Mouse (Mus musculus) gastrocnemius, postnatal 4 days (tissue): ENCODE results near the gene Vps8. TPM values are rescaled to one million over a fixed set of nuclear protein-coding genes. Genes with fewer than 3 reads are reported as not detected.

Source experiments
- DNase-seq, 2 experiments: peaks; one replicate each; pipeline ENCODE4 v3.0.0; 2021 to 2022; ENCODE audit warnings: low spot score in 2 of 2, mixed read lengths in 2 of 2
- total RNA-seq, 2 experiments: library from RNA; stranded (reverse); gene quantifications; 2 replicates each; pipeline ENCODE4 v1.2.3; 2021

Vps8 gene
- total RNA-seq, 2 experiments from 2014 or later = 14.2 to 17.3 TPM

DNA sequence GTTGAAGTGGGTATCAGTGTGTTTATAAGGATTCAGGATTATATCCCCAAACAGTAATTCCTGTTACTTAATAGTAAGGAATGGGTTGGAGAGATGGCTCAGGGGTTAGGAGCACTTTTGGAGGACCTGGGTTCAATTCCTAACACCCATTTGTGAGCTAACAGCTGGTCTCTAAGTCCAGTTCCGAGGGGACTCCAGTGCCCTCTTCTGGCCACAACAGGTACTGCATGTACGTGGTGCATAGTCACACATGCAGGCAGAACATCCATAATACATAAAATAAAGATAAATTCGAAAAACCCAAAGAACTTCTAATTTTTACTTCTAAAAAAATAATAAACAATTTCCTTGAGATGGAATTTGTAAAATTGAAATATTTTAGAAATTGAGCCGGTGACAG lies 47.5 kb downstream of the Vps8 start:
- no peak for DNase-seq

DNA sequence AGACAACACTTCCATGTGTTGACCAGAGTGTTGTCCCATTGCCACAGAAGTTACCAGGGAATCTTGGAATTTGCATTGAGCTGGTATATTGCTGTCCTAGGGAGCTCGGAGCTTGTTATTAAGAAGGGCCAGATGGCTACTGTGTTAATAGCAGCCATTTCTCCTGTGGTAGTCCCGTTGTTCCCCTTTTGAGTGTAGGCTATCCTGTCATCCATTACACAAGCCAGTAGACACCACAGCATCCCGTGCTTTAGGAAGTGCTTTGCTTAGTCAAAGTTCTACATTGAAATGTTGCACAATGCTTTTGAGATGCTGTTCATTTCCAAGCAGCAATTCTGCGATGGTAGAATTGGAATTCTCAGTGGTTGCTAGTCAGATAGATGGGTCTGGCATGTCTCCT lies 54.2 kb downstream of the Vps8 start:
- DNase-seq = no peak

DNA sequence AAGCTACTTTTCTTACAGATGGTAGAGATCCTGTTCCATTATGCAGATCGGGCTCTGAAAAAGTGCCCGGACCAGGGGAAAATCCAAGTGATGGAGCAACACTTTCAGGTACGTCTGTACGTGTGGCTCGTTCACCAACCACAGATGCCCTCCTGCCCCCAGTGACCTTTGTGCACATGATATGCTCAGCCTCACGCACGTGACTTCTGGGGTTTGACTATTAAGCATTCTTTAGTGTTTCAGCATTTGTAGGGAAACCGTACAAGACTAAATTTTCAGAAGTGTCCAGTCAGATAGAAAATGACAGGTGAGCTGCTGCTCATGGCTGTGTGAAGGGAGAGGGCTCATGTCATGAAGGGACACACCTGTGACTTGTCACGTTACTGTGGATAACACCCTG lies 55.5 kb downstream of the Vps8 start:
- no peak for DNase-seq

DNA sequence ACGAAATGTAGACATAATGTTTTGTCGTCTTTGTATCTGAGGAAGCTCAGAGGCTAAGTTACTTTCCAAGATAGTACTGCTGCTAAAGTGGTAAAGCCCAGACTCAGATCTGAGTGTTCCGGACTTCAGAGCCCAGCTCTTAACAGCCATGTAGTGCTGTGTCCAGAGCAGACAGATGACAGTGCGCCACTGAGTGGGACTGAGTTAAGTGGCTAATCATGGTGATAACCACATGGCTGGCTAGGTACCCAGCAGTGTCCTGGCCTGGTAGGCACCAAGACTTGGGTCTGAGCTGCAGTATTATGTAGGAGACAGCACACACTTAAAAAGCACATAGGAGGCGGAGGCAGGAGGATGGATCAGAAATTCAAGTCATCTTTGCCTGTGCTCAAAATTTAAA lies 60.9 kb downstream of the Vps8 start:
- no peak for DNase-seq

DNA sequence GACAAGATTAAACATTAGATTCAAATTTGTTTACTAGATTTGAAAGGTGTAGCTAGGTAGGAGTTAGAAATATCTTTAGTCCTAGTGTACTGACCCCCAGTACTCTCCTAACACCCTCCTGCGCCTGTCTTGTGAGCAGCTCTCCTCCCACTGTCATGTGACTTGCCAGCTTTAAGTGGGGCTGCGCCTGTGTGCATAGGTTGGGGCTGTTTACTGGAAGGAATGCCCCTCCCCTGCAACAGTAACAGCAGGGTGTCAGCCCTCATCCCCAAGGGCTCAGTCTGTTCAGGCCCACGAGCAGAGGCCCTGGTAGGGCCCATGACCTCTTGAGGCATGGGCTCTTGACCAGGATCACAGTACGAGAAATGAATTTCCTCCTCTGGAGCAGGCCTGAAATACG lies 62.8 kb downstream of the Vps8 start:
- DNase-seq = no peak

DNA sequence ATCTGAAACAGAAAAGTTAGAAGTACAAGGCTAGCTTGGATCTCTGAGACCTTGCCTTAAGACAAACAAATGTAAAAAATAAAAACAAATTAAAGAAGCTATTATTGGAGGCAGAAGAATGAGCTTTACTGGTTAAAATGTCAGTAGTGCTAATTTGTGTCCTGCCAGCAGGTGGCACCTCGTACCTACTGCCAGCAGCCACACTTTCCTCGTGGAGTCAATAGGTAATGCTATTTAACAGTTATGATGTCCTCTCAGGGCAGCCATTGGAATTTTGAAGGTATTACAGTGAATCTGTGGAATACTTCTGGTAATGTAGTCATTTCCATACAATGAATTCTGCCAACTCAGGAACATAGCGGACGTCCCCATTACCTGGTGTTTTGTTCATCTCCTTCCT lies 65.5 kb downstream of the Vps8 start:
- DNase-seq = peak in 1 of 2 experiments; percentile 44

DNA sequence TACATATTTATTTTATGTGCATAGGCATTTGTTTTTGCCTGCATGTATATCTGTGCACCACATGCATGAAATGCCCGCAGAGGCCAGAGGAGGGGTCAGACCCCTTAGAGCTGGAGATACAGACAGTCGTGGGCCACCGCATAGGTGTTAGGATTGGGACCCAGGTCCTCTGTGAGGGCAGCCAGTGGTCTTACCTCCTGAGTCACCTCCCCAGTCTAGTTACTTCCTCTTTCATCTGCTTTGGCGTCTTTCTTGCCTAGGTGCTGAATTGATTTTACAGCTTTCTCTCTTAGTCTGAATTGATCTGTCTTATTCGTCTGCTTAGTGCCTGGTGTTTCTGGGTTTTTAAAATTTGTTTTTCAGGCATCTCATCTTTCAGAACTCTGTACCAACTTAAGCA lies 69.4 kb downstream of the Vps8 start:
- DNase-seq = no peak

DNA sequence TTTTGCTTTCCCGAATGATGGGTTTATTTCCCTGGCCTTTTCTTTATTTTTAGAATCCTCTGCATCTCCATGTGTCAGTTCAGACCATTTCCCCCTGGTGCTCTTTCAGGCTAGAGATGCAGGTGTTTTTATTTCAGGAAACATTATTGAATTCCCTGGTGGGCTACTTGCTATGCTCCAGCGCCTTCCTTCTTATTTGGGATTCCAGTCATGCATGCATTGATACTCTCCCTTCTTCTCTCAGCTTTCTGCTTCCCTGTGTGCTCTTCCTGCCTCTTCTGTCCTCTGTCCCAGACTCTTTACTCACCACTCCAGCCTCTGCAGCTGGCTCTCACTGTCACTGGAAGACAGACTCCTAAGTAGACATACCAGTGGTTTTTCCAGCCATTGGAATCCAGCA lies 70.0 kb downstream of the Vps8 start:
- no peak for DNase-seq

DNA sequence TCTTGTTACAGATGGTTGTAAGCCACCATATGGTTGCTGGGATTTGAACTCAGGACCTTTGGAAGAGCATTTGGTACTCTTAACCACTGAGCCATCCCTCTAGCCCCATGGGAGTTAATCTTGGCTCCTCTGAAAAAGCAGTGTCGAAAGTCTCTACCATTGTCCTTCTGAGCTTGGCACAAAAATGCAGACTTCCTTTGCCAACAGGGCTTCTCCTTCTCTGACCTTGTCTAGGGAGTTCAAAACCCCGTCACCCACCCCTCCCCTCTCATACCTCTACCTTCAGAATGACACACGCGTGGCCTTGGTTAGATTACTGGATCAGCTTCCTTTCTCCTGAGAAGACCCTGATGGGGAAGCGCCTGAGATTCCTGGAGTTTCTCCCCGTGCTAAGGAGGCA lies 71.8 kb downstream of the Vps8 start:
- DNase-seq = no peak

DNA sequence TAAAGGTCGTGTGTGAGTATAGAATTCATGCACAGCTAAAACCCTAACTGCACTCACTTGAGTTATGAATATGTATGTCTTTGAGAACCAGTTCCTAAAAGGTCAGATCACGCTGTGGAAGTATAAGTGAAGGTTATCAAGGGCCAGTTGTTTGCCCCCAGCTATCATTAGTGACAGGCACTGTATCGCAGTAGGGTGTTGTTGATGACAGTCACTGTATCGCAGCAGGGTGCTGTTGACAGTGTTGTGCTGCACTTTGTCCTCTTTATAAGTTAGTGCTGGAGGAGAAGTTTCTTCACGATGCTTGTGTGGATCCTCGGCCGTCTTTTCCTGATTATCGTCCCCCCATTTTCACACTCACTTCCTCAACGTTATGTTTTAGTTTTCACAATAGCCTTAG lies 73.9 kb downstream of the Vps8 start:
- DNase-seq = no peak

DNA sequence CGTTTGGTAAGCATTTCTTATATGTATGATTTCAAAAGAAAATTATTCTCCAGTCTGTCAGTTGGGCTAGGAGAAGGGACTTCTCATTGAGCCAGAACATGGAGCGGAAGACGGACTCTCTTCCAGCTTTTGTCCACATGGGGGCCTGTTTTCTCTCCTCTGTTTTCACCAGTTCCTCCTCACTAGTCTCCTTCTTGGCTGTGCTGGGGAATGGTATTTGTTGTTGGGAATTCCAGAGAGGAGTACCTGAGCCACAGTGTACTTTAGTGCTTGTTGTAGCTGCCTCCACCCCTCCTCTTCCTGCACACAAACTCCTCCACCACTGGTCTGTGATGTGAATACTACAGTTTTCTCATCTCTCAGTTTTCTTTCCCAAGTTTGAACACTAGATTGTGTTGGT lies 74.7 kb downstream of the Vps8 start:
- DNase-seq = no peak

DNA sequence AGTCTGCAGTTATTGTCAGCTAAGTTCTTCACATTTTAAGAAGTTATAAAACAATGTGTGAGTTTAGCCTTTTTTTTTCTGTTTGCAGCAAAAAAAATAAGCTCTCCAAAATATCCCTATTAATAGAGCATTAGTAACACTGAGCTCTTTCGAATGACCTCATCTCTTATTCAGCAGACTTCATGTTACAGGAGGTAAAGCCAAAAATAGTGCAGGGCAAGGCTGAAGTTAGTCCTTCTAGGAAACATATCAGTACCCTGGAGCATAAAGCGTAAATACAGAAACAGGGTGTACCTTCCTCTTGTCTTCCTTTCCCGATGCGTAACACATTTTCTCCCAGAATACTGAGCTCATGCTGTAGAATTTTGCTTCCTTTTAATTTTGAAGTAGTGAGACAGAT lies 76.1 kb downstream of the Vps8 start:
- no peak for DNase-seq

DNA sequence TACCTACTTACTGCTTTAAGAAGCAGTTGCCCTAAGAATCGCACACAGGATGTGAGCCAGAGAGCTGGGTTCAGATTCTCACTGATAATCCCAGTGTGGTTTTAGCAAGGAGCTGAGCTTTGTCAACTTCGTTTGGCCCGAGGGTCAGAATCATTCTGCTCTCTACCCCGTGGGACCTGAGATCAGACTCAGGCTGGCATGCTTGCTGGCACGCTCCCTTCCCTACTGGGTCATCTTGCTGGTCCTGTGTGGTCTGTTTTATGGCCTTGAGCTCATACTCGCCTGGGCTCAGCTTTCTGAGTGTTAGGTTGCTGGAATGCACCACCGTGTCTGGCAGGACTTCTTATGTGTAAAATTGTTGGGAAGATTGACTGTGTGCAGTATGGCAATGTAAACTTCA lies 76.7 kb downstream of the Vps8 start:
- DNase-seq = peak in 1 of 2 experiments; percentile 13

DNA sequence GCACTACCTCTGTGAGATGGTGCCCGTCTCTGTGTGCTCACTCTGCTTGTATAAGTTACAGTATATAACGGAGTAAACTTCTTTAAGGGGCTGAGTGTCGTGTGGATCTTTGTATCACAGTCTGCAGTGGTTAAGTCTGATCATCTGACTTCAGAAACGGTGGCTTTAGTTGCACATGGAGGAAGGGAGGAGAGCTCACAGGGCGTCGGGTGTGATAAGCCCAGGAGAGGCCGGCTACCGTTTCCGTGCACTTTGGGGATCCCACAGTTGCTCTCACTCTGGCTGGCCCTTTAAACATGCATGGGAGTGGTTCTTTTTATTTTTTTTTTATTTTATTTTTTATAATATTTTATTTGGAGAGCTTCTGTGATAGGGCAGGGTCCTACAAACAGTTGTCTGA lies 95.9 kb downstream of the Vps8 start:
- no peak for DNase-seq

DNA sequence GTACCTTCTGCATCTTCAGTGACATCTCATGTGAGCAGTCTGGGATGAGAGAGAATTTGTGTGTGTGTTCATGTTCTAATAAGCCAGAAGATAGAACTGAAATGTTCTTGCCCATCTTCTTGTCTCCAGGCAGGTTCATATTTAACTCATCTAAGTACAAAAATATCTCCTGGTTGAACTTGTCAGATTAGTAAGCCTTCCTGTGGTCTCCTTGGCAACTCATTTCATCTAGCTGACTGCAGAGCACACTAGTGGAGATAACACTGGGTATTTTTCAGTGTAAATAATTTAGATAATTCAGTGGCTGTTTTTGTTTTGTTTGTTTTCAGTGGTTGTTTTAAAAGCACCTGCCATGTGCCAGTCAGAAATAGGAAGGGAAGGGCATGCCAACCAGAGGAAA lies 96.9 kb downstream of the Vps8 start:
- no peak for DNase-seq

DNA sequence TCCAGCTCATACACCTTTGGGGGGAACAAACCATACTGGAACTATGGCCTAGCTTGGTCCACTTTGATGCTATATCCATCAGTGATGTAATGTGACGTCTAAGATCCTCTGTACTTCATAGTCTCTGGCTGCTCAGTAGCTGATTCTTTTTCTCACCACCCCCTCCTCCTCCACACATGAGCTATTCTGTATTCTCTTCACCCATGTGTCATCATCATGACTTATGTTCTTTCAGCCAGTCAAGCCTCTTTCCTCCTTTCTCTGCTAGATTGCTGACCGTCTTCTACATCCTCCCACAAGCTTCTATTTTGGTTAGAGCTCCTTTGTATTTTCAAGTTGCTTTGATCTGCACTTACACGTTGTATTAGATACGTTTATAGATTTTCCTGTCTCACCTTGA lies 100.8 kb downstream of the Vps8 start:
- no peak for DNase-seq

DNA sequence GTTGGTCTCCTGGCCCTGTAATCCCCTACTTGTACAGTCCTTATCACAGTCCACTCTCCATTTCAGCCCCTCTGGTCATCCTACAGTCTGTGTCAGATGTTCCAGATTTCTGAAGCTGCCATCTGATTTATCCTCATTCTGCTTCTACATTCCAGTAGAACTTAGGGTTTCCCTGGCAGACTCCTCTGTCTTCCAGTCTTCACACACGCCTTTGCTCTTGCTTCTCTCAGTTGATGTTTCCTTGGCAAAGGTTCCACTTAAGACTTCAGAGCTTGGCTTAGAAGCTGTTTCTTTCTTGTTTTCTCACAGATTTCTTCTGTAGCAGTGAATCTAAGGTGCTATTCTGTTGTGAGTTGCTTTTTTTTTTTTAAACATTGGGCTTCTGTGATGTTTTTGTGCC lies 102.5 kb downstream of the Vps8 start:
- DNase-seq = no peak

DNA sequence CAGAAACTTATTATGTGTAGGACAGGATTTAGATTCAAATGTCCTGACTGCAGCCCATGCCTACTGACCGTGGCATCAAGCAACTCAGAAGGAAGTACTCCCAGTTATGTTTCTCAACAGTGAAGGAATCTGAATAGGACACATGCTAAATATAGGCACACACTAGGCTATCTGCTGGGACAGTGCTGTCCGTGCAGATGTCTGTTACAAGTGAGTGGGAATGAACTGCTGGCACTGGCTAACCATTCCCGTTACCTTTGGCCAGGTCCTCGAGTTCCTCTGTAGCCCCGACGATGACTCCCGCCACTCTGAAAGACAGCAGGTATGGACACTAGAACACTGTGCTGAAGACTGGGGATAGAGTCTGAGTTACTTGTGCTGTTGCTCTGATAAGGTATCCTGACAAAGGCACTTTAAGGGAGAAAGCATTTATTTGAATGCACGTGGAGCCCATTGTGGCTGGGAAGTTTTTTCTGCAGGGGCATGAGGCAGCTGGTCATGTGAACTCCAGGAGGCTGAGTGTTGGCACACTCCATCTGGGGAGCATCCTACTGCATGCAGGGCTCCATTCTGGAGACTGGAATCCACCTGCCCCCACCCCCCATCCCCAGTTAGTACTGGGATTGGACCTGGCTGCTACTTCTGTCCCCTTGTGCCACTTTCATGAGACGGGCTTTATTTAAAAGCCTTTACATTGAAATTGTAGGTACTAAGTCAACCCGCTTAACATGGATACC lies 104.5 kb downstream of the Vps8 start:
- no peak for DNase-seq

DNA sequence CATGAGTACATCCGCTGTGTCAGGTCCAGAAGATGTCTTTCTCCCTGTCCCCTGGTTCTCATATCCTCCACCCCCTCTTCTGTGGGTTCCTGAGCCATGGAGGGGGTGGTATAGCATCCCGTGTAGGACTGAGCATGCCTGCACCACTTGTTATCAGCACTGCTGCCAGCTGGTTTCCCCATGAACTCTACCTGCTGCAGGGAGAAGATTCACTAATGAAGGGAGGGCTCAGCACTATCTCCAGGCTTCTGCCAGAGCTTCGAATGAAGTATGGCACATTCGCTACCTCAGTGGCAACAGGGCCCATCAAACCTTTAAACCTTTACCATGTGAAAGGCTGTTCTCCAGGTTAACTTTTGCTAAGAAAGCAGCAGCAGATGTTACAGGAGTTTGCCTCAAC lies 110.6 kb downstream of the Vps8 start:
- no peak for DNase-seq

DNA sequence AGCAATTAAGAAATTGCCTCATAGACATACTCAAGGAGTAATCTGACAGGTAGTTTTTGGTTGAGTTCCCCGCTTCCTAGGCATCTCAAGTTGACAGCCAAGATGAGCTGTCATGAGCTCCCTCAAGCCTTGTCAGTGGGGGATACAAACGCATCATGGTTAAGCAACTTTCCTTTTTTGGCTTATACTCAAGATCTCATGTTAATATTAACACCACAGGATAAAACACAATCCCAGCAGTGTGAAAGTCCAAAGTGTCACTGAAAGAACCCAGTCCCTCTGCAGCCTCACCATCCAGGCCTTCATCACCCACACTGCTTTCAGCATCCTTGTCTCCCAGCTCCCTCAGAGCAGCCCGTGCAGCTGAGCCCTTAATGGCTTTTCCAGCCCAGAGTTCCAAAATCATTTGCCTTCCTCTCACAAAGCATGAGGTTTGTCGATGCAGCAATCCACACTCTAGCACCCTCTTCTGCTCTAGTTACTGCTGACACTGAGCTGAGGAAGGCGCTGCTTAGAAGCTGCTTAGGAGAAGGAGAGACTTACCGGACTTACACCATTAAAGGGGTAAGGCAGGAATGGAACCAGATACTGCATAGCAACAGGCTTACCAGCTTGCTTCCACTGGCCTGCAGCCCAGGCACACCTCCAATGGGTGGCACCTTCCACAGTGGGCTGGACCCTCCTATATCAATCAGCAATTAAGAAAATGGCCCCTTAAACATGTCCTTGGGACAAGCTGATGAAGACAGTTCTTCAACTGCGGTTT lies 113.5 kb downstream of the Vps8 start:
- no peak for DNase-seq

DNA sequence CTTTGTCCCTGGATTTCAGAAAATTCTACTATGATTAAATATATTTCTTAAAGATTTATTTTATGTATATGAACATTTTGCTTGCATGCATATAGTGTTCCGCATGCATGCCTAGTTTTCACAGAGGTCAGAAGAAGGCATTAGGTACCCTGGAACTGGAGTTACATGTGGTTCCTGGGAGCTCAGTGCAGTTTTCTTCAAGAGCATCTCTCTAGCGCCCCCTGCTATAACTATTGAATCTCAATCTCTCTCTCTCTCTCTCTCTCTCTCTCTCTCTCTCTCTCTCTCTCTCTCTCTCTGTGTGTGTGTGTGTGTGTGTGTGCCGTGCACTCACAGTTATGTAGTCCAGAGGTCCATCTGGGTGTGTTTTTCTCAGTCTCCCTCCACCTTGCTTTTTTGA lies 114.4 kb downstream of the Vps8 start:
- DNase-seq = no peak

DNA sequence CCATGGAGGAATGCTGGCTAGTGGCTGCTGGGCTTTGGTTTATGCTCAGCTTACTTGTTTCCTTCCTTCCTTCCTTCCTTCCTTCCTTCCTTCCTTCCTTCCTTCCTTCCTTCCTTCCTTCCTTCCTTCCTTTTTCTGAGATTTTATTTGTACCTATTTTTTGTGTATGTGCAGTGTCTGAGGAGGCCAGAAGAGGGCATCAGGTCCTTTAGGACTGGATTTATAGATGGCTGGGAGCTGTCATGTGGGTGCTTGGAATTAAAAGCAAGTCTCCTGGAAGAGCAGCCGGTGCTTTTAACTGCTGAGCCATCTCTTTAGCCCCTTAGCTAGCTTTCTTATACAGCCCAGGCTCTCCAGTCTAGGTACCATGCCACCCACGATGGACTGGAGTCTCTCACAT lies 116.0 kb downstream of the Vps8 start:
- no peak for DNase-seq

DNA sequence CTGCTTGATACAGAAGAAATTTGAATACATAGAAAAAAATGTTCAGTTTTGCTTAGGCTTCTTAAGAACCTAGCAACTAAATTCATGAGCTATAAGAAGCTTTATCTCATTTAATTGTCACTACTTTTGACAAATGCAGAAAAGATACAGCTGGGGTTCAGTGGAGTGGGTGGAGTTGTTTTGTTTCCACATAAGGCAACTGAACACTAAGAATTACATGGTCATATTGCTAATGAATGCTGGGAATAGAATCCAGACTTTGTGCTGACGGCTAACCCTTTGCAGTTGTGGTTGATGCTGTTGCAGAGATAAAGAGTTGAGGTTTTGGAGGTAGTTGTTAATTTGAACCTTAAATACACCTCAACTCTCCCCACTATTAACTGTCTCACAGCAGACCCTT lies 119.6 kb downstream of the Vps8 start:
- DNase-seq = no peak
